Mouse (Mus musculus): ENCODE results near the gene Scn3b.

Gene Scn3b

DNA sequence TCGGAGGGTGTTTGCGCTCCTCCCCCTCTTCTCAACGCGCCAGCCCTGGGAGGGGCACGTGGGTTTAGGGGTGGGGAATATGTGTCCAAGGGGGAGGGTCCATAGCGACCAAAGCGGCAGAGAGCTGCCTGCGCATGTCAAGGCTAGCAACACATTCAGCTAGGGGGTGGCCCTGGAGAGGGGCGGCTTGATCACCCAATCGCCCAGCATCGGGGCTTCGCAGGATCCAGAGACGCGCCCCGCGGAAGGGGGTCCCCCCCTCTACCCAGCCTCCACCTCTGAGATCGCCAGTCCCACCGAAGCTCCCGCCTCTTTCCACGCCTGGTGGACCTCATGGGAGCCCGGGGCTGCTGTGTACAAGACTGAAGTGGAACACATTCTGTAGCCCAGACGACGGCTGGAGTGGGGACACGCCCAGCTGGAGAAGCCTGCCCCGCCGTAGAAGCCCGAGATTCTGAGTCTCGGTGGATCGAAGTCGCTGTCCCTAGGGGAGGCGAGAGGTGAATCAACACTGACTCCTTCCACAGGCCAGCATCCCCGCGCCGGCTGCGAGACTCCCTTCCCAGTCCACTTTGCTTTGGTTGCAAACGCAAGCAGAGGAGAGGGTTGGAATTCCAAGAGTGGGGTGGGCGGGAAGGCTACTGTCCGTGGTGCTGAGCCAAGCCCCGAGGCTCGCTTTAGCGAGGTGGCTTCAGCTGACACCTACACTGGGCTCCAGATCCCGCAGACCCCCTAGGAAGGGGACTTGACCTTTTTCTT is at the start of gene Scn3b:
TSS of gene Scn3b (plus strand) at position 115 of the 759 bp plus-strand sequence.
- peak; percentile 72 for DNase-seq (ENCODE audit: extremely low spot score)

DNA sequence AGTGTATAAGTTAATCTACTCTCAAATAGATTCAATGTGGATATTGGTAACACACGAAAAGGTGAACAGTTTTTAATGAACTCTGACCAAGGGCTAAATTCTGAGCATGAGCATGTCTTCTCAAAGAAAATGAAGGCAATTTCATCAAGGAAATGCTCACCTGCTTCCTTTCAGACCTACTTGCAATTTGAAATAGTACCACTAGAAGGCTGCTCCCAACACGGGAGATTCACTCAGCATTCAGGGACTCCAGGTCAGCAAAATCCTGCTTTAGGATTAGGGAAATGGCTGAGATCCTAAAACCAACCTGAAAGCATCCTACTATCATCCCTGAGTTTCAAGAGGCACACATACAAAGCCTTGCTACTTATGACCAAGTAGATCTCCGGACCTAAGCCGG is 44.7 kb upstream of the Scn3b start:
- DNase-seq (ENCODE audit: extremely low spot score) = no peak

DNA sequence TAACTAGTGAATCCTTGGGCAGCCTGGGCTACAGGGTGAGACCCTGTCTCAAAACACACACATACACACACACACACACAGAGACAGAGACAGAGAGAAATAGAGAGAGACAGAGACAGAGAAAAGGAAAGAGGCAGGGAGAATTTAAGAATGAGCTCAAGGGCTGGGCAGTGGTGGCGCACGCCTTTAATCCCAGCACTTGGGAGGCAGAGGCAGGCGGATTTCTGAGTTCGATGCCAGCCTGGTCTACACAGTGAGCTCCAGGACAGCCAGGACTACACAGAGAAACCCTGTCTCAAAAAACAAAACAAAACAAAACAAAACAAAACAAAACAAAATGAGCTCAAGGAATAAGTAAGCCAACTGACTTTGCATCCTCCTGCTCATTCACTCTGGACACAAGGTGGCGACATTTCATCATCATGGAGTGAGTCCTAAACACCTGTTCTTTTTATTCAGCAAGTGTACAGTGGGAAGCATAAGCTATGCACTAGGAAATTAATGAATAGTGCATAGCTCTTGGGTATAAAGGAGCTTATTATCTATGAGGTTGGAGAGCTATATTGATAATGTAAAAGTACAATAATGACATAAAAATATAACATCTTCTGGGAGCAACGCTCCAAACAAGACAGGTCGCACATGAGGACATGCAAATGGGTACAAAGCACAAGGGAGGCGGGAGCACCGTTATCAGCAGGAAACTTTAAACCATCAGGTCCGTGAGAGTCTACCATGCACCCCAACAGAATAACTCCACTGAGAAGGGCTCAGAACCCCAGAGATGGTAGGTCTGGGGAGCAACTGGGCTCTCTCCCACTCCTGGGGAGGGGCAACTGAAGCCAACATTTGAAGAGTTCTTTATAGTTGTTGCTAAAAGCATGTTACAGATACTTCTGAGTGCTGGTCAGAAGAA is 40.9 kb upstream of the Scn3b start:
- DNase-seq (ENCODE audit: extremely low spot score) = peak; percentile 42

DNA sequence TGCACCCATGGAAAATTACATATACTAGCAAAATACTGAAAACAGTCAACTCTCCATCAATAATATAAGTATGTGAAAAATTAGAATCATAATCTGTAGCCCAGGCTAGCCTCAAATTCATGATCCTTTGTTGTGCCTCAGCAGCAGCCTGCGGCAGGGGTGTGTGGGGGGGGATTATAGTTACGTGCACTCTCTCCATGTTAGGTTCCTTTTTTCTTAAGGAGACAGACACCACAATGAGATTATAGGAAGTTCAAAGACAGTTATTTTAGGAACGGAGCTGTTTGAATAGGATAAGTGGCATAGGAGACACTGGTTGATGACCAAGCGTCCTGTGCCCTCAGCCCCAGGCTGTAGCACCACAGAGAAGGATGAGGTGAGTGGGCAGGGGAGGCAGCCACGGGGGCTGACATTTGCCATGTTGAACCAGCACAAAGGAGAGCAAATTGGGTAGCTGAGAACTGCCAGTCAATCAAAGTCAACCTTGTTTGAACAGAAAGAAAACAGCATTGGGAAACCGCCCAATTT is 40.1 kb upstream of the Scn3b start:
- no peak for DNase-seq (ENCODE audit: extremely low spot score)

DNA sequence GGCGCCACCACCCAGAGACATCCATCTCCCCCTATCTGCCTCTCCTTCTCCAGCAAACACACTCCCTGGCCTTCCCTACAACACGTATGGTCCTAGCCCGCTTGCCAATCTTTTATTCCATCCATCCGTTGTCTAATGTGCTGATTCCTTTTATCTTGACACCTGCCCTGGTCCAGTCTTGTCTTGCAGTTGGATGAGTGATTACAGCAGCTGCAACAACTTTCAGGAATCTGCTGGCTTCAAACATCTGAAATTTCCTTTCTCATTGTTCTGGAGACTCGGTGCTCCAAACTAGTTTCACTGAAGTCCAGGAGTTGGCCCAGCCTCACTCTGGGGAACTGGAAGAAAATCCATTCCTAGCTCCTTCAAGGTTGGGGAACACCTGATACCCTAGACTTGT is 39.5 kb upstream of the Scn3b start:
- no peak for DNase-seq (ENCODE audit: extremely low spot score)

DNA sequence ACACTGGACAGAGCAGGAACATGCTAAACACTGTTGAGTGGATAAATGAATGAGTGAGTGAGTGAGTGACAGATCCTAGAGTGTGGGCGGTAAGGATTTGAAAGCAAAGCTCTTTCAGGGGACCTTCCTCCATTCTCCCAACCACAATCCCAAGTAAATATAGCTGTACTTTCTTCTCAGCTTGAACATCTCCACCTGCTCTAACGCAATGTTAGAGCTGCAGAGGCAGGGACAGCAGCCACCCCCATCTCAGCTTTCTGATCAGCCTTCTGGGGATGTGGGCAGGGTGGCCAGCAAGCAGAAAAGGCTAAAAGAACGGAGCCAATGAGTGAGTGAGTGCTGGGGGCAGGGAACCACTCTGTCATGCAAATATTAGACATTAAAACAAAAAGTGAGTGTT is 38.0 kb upstream of the Scn3b start:
- no peak for DNase-seq (ENCODE audit: extremely low spot score)

DNA sequence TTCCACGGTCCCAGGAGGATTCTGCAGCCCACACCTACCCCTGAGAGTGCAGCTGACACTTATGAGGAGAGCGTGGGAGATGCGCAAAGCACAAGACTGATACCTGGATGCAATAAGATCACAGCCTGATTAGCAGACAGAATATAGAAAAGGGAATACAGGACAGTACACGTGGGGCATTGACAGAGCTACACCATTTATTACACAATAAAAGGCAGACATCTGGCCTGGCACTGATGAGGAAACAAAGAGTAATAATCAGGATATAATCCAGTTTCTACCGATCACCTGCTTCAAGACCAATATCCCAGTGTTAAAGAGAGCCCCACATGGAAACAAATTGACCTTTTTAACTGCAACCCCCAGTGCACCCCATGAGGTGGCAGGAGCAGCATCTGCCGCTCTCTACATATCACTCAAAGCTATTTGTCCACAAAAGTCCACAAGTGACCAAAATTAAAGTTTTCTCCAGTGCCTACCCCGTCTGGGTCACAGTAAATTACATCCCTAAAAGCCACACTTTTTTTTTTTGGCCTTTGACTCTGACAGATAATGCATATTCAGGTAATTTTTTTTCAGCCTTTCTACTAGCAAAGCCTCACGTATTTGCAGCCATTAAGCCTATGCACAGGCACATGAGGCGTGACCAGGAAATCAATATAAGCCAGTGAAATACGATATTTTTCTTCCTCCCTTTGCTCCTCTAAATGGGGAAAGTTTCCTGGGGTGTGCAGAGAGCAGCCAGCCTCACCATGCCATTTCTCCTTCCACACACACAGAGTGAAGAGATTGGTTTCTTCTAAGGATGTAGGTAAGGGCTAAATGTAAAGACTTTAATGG is 34.6 kb upstream of the Scn3b start:
- DNase-seq (ENCODE audit: extremely low spot score) = no peak

DNA sequence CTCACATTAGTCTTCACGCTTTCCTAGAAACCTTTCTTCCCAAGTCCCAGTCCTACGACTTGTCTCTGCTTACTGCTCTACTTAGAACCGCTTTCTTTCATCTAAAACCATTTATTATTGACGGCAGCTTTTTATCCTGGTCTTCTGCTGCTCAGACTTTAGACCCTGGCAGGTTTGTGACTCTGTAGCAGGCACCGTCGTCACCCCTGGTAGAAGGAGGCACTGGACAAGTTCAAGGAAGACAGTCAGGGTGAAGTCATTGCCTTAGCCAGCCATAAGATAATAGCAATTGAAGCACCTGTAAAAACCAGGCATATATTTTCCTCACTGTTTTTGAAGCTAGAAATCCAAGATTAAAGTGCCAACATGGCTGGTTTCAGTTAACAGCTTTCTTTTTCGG is 33.8 kb upstream of the Scn3b start:
- DNase-seq (ENCODE audit: extremely low spot score) = no peak

DNA sequence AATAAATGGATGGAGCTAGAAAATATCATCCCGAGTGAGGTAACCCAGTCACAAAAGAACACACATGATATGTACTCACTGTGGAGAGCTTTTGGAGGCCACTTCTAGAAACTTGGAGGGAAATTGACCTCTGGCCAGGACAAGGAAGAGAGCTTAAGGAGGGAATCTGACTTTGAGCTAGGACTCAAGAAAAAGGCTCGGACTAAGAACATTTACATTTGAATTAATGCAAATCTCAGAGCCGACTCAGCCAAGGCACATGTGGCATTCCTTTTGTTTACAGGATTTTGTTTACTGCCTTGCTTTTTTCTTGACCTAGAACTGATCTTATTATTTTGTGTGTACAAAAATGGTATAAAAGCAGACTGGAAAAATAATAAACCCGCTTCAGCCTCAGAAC is 29.3 kb upstream of the Scn3b start:
- DNase-seq (ENCODE audit: extremely low spot score) = no peak

DNA sequence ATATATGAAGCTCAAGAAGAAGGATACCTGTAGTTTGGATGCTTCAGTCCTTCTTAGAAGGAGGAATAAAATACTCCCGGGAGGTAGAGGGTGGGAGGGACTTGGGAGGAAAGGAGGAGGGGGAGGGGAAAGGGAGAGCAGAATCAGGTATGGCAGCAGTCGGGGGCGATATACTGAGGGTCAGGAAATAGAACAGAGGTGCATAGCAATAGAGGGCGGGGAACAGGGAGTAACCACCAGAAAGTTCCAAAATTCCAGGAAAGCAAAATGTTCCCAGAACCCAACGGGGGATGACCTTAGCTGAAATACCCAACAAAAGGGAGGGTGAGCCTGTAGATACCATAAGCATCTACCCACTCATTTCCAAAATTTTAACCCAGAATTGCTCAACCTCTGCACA is 28.7 kb upstream of the Scn3b start:
- DNase-seq (ENCODE audit: extremely low spot score) = no peak

DNA sequence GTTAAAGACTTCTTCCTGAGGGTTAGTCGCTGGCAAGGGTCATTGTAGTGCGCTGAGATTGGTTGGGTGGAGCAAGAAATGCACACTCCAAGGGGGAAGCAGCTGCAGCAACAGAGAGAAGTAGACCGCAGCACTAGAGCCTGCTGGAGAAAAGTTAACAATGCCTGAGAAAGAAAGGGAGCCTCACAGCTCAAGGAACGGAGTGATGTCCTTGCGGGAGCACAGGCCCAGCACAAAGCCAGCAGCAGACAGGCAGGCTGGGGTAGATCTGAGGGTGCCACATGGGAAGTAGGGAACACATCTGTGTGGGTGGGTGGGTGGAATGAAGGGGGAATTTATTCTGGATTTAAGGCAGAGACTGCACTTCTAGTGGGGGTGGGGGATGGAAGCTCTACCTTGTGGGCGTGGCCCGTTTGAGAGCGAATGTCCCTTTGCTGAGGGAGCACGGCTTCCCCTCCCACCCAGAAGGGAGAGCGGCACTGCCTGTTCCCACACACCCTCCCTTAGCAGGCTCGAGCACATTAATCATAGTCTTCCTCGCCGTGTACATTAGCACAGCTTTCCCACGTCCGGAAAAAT is 27.7 kb upstream of the Scn3b start:
- peak; percentile 74 for DNase-seq (ENCODE audit: extremely low spot score)

DNA sequence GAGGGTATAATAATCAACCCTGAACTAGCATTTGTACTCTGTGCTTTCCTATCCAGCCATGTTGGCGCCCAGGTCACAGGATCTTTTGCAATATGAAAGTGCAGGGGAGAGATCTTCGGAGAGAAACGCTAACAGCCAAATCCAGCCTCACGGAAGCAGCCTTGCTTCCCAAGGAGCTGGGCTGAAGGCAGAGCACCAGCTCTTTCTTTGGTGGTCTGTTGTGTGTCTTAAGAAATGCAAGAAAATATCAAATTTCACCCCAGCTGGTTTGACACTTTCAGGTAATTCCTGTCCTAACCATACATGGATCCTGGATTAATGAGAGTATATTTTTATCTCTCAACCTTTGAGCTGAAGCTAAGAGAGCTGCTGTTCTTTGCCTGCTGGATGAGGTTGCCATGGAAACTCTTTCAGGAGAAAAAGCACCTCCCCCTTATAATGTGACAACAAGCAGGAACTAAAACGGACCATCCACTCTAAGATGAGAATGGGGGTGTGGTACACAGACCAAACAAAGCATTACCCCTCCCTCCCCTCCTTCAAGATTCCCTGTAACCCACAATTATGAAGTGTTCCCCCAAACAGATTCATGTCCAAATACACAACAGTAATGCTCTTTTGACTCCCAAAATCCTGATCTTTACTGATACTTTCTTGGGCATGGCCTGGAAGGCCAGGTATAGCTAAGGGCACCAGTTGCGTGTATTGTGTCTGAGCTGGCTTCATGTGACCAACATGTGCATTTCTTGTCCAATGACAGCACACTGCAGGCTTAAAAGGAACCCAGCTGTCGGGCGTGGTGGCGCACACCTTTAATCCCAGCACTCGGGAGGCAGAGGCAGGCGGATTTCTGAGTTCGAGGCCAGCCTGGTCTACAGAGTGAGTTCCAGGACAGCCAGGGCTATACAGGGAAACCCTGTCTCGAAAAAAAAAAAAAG is 26.8 kb upstream of the Scn3b start:
- peak; percentile 41 for DNase-seq (ENCODE audit: extremely low spot score)

DNA sequence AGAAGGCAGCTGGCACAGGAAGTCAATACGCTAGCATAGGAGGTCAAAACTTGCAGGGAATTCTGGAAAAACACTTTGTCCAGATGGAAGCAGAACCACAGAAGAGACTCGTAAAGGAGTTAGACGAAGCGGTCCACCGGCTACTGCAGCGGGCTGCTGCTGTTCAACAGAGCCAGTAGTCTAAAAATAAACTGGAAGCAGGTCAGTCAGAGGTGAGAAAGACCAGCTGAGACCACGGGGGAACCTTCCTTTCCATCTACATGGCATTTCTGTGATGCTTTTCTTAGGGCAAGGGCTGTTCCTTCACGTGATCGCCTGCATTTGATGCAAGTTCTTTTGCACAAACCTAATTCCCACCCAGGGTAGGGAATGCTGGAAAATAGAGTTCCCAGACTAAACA is 23.6 kb upstream of the Scn3b start:
- DNase-seq (ENCODE audit: extremely low spot score) = no peak

DNA sequence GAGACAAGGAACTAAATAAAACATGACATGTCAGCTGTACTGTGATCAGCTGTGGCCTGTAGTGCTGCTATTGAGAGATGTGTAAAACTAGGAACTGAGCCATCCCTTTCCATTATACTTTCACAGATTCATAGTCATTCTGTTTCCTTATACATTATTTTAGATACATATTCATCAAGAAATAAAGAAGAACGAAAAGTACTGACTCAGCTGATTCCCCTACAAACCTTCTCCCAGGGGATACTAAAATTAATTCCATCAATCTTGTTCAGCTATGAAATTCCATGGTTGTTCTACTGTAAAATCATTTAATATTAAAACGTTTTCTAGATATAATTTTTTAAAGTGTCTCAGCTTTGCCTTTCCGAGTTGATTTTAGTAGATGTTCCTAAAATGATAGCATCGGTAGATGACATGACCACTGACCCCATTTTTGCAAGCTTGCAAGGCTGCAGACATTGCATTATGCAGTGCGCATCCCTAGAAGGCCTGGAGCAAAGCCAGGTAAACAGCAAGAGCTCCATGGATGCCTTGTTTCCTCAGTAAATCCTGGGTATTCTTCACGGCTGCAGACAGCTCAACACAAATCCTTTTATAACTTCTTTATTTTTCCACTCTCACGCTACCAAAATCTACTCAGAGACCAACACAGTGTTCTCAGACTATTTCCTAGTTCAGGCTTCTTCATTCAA is 22.9 kb upstream of the Scn3b start:
- DNase-seq (ENCODE audit: extremely low spot score) = no peak

DNA sequence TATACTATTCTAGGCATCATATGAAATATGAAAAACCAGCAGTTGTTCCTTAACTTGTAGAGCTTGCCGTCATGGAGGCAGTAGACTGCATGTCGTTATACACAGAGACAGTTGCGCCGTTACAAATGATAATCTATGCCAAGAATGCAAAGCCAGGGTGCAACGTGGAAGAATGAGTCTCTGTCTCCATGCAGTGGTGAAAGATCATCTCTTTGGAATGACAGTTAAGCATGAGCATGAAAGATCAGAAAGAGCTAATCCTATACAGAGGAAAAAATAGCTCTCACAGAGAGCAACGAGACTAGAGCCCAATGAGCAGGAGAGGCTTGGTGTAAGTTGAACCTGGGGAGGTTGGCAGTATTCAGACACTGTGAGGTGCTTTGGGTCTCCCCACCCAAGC is 22.3 kb upstream of the Scn3b start:
- DNase-seq (ENCODE audit: extremely low spot score) = no peak

DNA sequence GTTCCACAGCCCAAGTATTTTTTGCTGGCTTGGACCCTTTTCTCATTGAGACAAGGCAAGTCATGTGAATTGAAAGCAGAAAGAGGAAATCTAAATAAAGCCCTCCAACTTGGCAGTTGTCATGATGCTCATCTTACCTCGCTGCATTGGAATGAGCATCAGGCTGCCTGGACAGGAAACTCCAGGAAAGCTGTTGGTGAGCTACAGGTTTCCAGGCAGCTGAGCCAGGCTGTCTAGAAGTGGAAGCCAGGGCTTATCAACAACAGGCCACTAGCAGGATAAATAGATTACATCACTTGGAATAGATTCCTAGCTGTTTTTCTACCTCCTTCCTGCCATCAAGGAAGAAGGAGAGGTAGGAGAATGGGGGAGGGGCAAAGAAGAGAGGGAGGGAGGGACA is 19.9 kb upstream of the Scn3b start:
- DNase-seq (ENCODE audit: extremely low spot score) = no peak

DNA sequence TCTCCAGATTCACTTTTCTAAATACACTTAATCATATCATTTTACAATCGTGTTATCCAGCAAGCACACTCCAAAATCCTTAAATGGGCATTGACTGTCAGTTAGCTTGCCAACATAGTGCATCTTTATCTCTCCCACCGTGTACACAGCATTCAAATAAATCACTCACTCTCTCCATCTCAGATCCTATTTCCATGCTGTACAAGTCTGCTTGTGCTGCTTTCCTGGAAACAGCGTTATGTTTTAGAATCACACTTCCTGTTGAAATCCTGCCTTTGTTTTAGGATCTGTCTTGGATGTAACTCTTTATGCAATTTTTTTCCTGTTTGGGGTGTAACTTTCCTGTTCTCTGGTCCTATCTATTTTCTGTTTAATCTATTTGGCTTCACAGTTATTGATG is 16.6 kb upstream of the Scn3b start:
- no peak for DNase-seq (ENCODE audit: extremely low spot score)

DNA sequence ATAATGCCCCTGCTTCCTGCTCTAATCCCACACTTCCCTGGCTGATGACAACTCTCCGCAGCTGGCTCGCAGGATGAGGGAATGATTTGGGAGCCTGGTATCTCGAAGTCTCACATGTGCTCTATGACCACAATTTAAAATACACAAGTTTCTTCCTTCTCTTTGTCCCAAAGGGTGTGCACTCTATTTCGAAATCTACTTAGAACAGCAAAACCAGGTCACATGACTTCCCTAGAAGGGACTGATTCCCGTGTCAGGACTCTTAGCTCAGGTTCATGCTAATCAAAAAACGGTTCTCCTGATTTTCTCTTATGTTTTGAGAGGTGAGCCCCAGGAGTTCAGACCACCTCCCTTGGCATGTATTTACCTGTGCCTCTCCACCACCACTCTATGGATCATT is 5.1 kb upstream of the Scn3b start:
- no peak for DNase-seq (ENCODE audit: extremely low spot score)

DNA sequence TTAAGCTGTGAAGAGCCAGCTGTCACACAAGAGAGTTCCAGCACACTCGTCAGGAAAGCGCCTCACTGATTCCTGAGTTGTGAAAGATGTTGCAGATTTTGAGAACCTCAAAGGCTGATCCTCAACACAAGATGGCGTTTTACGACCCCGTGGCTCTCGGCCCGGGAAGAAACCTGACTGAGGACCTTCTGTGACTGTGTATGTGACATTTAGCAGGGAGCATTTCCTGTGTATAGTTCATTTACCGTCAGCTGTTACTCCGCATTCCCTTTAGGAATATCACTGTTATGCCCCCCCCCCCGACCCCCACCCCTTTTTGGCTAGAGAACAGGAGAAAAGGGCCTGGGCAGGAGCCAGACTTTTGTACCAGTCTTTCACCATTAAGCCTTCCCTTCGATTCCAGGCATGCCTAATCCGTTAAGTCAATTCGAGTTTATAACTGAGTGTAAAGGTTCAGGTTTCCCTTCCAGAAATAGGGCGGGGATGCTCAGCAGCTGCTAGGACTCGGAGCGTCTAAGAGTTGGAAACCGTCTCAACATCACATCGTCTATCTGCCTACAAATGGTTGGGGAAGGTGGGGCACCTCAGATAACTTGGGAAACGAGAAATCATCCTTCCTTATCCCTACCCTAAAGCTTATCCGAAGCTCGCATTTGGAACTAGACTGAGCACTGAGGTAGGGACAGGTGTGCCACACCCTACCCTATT is 823 bp upstream of the Scn3b start:
- DNase-seq (ENCODE audit: extremely low spot score) = peak; percentile 4

Measured in embryo, embryonic 9.5 days (tissue).